Mouse (Mus musculus): ENCODE measurements around the gene Rps15.

Rps15 gene

DNA sequence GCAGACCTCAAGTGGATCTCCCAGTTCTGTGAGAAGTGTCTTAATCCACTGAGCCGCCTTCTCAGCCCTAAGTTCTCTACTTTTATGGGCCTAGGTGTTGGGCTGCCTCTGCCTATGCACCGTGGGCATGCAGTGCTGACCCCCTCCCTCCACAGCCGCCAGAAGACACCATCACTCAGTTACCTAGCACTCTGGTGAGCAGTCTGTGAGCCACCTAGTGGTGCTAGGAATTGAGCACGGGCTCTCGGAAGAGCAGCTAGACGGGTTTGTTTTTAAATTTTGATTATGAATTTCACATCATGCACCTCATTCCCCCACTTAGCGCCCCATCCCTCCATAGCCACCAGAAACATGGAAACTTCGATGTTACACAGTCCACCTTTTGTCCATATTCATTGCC, 3.6 kb upstream of the Rps15 start:
- DNase-seq (ENCODE audit: low read depth, low spot score) = peak; percentile 30

DNA sequence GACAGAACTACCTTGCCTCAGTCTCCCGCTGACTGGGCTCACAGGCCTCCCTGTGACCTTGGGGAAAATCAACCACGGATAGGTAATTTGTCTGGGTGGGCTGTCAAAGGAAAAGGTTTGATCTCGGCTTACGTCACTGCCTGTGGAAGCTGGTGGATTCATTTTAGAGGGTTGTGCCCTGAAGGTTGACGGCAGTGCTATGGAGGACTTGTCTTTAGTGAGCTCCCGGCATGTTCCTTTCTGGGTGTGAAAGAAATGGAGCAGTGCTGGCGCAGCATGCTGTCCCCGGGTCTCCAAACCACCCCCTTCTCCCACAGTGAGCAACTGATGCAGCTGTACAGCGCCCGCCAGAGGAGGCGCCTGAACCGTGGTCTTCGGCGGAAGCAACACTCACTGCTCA, 1.1 kb downstream of the Rps15 start:
- peak; percentile 30 for DNase-seq (ENCODE audit: low read depth, low spot score)

DNA sequence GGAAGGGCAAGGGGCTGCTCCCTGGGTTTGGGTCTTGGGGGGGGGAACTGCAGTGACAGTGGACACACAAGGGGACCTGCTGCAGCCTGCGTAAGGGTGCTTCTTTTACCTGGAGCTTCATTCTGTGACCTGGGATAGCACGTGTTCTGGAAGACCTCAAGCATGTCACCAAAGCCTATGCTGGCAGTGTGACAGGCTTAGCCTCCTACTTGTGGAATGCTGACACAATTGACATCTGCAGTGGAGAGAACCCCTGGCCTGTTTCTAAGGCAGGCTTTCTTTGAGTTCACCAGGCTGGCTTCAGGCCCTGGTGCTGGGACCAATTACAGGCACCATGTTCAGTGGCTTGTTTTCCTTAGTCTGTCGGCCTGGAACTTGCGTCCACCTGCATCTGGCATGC, 2.1 kb downstream of the Rps15 start:
- DNase-seq (ENCODE audit: low read depth, low spot score) = no peak

DNA sequence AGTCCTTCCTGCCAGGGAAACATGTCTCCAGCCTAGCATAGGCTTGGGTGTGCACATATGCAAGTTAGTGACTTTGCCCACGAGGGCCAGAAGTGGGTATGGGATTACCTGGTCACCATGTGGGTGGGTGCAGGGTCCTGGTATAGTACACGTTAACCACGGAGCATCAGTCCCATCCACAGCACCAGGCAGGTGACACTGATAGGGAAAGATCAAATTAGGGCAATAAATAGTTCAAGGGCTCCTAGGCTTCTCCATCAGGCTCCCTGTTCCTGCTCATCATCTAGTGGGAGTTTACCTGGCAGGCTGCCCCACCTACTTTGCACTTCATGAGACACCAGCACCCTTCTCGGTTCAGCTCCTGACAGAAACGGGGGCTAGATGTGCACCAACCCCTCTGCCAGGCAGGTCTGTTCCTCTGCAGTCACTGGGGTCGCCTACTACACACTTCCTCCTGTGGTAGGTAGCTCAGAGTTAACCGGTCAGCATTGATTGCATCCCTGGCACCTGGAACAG, 2.6 kb downstream of the Rps15 start:
- DNase-seq (ENCODE audit: low read depth, low spot score) = no peak

DNA sequence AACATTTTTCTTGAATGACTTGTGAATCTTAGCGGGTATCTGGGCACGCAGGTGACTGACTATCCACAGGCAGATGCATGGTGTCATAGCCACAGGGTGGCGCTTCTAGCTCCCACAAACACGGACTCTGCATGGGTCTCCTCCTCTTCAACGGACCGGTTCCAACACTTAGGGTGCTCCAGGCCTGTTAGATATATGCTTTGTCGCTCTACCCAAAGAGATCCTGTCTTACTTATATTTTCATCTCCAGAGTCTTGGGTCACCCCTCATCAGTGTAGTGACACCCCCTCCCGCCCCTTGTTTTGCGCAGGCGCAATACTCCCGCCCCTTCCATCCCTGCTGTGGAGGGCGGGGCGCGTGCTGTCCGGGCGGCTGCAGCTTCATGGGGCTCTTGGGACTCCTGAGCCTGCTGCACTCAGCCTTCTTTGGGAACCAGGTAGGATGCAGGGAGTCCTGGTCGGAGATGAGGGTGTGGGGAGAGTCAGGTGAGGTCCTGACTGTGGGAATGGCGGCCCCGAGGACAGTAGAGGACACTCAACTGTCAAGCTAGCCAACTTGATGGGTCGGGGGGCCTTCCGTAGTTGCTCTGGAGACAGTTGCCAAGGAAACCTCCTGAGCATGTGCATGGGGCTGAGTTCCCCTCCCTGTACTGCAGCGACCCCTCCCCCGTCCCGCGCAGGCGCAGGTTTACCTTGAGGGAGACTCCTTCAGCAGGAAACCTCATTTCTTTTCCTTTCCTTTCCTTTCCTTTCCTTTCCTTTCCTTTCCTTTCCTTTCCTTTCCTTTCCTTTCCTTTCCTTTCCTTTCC, 3.6 kb downstream of the Rps15 start, which contains the start of gene Apc2:
Gene Apc2, plus strand, starts transcription at position 360 of the 808 bp plus-strand sequence.
- DNase-seq (ENCODE audit: low read depth, low spot score) = peak; percentile 87

DNA sequence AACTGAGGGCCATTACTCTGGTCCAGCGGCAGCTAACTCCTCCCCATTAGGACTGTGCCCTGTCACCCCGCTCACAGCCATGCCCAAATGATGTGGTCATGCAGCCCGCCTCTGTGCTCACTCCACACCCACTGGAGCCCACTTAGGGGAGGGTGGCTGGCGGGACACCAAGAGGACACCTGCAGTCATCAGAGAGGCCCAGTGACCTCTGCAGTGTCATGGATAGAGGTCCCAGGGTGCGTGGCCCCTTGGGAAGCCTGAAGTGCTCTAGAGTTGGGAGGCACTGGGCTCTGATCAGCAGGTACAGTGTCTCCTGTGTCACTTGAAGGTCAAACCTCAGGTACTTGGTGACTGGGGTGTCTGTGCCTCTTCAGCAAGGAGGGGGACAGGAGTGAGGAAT, 4.6 kb downstream of the Rps15 start:
- no peak for DNase-seq (ENCODE audit: low read depth, low spot score)

DNA sequence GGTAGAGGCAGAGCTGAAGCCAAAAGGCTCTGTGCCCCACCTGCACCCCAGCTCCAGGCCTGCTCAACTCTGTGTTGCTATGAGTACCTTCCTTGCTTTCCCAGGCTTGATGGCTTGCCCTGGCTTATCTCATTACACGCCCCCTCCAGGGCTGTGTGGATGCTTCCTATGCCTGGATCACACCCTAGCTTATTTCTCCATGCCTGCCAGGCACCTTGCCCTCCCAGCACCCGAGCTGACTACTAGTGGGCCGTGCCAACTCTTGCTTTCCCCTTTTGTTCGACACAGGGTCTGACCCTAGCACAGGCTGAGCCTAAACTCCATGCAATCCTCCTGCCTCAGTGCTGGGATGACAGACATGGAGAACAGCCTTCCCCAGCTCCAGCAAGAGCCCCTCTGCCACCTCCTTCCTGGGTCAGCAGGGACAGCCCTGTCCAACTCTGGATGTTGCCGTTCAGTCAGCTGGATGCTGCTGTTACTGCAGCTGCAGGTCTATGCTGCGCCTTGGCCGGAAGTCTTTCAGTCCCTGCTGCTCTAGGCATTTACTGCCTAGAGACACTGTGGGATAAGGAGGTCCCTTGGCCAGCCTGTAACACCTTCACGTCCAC, 5.4 kb downstream of the Rps15 start:
- no peak for DNase-seq (ENCODE audit: low read depth, low spot score)

DNA sequence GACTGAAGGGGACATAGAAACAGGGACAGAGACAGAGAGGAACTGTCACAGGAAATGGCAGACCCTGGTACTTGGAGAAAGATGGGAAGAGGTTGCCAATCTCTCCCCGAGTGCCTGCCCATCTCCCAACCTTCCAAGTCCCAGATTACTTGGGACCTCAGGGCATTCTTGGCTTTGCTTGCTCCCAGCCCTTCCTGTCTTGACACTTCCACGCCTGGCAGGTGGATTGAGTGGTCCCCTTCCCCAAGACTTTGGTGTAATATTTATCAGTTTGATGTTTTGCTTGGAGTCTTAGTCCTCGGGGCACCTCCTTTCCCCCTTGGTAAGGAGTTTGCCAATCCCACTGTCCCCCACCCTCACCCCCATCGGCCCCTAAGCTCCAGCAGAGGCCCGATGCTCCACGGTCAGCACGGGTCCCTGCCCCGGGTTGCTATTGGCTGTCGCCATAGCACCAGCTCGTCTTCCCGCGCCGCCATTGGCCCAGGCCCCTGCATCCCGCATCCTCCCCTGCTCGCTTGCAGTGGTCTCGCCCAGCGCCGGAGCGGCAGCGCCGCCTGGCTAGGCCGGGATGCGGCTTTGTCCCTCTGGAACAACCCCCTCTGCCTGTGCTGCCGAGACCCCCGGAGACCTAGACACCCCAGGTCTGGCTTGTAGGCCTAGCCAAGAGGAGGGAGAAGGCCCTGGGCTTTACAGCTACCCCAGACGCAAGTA, 6.5 kb downstream of the Rps15 start:
- DNase-seq (ENCODE audit: low read depth, low spot score) = no peak

DNA sequence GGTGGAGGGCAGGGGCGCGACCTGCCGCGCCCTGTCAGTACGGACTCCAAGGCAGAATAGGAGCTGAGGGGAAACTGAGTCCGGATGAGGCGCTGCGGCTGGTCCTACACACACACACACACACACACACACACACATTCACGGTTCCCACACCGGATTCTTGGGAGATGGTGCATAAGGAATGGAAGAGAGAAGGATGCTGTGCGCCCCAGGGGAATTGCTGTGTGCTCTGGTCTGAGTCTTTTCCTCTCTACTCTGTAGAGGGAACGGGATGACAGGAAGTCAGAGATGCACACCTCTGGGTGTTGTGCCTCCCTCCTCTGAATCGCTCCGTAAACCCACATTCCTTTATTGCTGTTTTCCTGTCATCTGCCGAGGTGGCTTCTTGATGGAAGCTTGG, 7.0 kb downstream of the Rps15 start:
- DNase-seq (ENCODE audit: low read depth, low spot score) = no peak

DNA sequence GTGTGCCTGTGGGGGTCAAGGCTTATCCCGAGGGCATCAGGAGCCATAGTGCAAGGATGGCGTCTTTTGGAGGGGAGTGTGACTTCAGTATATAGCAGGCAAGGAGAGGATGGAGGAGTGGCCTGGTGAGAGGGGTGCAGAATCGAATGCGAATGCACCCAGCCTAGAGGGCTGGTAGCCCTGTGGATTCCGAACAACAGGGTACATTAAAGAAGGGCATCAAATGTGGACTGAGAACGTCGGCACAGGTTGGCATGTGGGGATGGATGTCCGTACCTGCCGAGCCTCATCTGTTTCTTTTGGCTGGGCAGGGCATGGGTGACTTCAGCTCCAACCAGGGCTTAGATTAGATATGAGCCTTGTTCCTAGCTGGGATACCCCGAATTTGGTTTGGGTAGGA, 7.6 kb downstream of the Rps15 start:
- DNase-seq (ENCODE audit: low read depth, low spot score) = no peak

DNA sequence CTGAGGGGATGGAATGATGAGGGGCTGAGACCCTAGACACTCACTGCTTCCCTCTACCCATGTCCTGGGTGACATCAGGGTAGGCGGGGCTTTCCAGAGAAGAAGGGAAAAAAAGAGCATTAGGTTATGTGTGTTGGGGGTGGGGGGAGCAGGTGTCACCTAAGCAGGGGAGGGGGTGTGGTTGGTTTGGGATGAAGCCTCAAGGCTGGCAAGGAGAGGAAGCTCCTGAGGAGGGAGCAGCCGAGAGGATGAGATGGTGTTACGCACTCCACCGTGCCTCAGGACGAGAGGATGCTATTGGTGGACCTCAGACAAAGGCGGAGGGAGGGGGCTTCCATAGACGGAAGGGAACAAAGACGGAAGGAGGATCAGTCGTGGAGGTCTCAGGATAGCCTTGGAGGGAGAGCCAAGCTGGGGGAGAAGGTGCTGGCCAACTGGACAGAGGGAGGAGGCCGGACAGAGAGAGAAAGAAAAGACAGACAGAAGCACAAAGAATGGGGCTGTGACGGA, 8.5 kb downstream of the Rps15 start:
- no peak for DNase-seq (ENCODE audit: low read depth, low spot score)

DNA sequence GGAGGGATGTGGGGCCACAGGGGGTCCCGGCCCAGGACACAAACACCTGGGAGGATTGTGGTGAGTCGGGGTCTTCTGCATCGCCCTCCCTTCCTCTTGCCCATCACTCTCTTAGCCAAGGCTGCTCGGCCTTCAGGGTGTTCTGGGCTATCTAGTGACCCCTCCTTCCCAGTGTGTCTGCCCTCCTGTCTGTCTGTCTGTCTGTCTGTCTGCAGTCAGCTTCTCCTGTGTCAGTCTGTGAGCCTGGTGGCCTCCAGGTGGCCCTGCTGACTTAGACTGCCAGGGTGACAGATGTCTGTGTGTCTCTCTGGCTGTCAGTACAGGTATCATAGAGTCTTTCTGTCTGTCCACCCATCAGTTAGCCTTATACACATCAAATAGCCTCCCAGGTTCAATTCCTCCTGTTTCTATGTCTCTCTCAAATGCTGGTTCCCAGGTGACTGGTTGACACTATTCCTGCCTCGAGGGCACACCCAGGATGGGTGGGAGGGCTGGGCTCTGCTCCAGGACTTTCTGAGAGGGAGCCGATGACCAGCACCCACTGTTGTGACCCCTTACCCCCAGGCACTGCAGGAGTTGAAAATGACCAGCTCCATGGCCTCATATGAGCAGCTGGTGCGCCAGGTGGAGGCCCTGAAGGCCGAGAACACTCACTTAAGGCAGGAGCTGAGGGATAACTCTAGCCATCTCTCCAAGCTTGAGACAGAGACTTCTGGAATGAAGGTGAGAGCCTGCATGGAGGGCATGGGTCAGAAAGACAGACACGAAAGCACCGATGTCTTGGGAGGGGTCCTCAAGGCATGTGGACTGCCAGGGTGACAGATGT, 9.2 kb downstream of the Rps15 start:
- DNase-seq (ENCODE audit: low read depth, low spot score) = no peak

DNA sequence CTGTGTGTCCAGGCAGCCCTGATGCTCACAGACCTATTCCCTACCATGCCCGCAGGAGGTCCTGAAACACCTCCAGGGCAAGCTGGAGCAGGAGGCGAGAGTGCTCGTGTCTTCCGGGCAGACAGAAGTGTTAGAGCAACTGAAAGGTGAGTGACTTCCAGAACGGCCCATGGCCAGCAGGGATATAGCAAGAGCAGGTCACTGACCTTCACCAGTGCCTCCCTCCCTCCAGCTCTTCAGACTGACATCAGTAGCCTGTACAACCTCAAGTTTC, 9.8 kb downstream of the Rps15 start:
- DNase-seq (ENCODE audit: low read depth, low spot score) = no peak

DNA sequence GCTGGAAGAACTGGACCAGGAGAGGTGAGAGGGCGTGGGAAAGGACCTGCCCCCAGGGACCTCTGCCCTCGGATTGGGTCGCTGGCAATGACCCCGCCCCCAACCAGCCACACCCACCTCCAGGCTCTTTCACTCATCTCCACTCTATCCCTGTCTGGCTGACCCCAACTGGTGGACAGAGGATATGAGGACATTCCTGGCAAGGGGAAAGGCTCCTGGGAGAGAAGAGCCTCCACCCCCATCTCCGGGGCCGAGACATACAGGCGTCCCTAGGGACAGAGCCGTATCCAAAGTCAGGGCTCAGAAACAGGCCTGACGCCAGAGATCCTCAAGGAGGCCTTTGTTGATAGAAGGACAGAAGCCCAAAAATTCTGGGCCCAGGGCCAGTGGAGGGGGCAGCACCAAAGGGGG, 10.2 kb downstream of the Rps15 start:
- DNase-seq (ENCODE audit: low read depth, low spot score) = no peak

DNA sequence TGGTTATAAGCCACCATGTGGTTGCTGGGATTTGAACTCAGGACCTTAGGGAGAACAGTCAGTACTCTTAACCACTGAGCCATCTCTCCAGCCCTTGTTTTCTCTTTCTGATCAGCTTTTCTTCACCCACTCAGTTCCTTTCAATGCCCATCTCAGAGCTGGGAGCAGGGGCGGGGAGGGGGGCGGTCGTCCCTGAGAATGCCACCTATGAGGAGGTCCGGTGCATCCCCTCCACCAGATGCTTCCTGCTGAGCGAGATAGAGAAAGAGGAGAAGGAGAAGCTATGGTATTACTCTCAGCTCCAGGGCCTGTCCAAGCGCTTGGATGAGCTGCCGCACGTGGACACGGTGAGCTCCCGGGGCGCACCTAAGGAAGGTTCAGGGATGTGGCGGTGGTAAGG, 12.2 kb downstream of the Rps15 start:
- DNase-seq (ENCODE audit: low read depth, low spot score) = no peak

DNA sequence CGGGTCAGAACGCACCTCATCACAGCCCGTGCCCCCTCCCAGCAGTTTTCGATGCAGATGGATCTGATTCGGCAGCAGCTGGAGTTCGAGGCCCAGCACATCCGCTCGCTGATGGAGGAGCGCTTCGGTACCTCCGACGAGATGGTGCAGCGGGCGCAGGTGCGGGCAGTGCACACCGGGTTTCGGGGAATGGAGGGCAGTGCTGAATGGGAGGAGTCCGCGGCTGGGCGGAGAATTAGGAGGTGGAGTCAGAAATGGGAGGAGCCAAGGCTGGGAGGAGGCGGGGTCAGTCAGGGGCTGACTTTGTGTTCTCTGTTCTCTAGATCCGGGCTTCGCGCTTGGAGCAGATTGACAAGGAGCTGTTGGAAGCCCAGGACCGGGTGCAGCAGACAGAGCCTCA, 12.6 kb downstream of the Rps15 start:
- peak; percentile 64 for DNase-seq (ENCODE audit: low read depth, low spot score)

DNA sequence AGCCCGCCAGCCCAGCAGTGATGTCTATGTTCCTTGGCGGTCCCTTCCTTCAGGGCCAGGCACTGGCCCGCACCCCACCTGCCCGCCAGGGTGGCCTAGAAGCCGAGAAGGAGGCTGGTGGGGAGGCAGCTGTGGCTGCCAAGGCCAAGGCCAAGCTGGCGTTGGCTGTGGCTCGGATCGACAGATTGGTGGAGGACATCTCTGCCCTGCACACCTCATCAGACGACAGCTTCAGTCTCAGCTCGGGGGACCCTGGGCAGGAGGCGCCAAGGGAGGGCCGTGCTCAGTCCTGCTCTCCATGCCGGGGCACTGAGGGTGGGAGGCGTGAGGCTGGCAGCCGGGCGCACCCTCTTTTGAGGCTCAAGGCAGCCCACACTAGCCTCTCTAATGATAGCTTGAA, 19.3 kb downstream of the Rps15 start:
- no peak for DNase-seq (ENCODE audit: low read depth, low spot score)

DNA sequence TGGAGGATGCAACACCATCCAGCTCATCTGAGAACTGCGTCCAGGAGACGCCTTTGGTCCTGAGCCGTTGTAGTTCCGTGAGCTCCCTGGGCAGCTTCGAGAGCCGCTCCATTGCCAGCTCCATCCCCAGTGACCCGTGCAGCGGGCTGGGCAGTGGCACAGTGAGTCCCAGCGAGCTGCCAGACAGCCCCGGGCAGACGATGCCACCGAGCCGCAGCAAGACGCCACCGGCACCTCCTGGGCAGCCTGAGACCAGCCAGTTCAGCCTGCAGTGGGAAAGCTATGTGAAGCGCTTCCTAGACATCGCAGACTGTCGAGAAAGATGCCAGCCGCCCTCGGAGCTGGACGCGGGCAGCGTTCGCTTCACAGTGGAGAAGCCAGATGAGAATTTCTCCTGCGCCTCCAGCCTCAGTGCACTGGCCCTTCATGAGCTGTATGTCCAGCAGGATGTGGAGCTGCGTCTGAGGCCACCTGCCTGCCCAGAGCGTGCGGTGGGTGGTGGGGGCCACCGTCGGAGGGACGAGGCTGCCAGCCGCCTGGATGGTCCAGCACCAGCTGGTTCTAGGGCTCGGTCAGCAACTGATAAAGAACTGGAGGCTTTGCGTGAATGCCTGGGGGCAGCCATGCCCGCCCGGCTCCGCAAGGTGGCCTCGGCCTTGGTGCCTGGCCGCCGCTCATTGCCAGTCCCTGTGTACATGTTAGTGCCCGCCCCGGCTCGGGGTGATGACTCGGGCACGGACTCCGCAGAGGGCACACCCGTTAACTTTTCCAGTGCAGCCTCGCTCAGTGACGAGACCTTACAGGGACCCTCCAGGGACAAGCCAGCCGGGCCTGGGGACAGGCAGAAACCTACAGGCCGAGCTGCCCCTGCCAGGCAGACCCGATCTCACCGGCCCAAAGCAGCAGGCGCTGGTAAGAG, 20.6 kb downstream of the Rps15 start:
- no peak for DNase-seq (ENCODE audit: low read depth, low spot score)

DNA sequence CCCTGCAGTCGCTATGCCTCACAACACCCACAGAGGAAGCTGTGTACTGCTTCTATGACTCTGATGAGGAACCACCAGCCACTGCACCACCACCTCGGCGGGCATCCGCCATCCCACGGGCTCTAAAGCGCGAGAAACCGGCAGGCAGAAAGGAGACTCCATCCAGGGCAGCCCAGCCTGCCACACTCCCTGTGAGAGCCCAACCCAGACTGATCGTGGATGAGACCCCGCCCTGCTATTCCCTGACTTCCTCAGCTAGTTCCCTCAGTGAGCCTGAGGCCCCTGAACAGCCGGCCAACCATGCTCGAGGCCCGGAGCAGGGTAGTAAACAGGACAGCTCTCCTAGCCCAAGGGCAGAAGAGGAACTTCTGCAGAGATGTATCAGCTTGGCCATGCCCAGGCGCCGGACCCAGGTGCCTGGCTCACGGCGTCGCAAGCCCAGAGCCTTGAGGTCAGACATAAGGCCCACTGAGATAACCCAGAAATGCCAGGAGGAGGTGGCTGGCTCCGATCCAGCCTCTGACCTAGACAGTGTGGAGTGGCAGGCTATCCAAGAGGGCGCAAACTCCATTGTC, 21.5 kb downstream of the Rps15 start:
- no peak for DNase-seq (ENCODE audit: low read depth, low spot score)

DNA sequence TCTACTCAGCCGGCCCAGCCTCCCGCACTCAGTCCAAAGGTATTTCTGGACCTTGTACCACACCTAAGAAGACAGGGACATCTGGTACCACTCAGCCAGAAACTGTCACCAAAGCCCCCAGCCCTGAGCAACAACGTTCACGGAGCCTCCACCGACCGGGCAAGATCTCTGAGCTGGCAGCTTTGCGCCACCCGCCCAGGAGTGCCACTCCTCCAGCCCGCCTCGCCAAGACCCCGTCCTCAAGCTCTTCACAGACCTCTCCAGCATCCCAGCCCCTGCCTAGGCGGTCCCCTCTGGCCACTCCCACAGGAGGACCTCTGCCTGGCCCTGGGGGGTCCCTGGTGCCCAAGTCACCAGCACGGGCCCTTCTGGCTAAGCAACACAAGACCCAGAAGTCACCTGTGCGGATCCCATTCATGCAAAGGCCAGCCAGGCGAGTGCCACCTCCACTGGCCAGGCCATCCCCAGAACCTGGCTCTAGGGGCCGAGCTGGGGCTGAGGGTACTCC, 22.3 kb downstream of the Rps15 start:
- no peak for DNase-seq (ENCODE audit: low read depth, low spot score)

Data from CD4-positive, CD25-positive, alpha-beta regulatory T cell, adult 2 months (primary cell).